Mouse (Mus musculus) heart, adult 2 months (tissue): ENCODE results near the gene Tmem151b. TPM values are rescaled to one million over a fixed set of nuclear protein-coding genes. Genes with fewer than 3 reads are reported as not detected.

Experiments
- DNase-seq, 2 experiments: peaks; one replicate each; pipeline ENCODE4 v3.0.0; 2021
- H3K27ac ChIP-seq: fragments of 200-600 bp; 2 replicates; pipeline ENCODE4 v1.8.1; 2022
- H3K27me3 ChIP-seq: fragments of 200-500 bp; 2 replicates; pipeline ENCODE4 v1.6.1; 2012; ENCODE audit warnings: mild to moderate bottlenecking, low read length, inconsistent platforms, mixed read lengths; ENCODE audit not compliant: control insufficient read depth, insufficient read depth
- H3K36me3 ChIP-seq: fragments of 200-500 bp; 2 replicates; pipeline ENCODE4 v1.6.1; 2012; ENCODE audit warnings: low read length, inconsistent platforms; ENCODE audit not compliant: control insufficient read depth, insufficient read depth
- H3K4me1 ChIP-seq: fragments of 200-500 bp; 2 replicates; pipeline ENCODE4 v1.6.1; 2011; ENCODE audit warnings: low read length; ENCODE audit not compliant: control insufficient read depth, insufficient read depth
- H3K4me3 ChIP-seq: fragments of 200-600 bp; 2 replicates; pipeline ENCODE4 v1.8.1; 2022
- H3K79me2 ChIP-seq: fragments of 200-500 bp; replicated peaks from 2 replicates; pipeline ENCODE4 v1.6.1; 2012; ENCODE audit warnings: mild to moderate bottlenecking, inconsistent platforms, low read length, moderate library complexity, mixed read lengths; ENCODE audit not compliant: control insufficient read depth, insufficient read depth
- H3K9ac ChIP-seq: fragments of 200-500 bp; 2 replicates; pipeline ENCODE4 v1.6.1; 2012; ENCODE audit warnings: low read depth, mild to moderate bottlenecking, control low read depth, inconsistent platforms, low read length, mixed read lengths
- CTCF ChIP-seq: fragments of 200-600 bp; IDR thresholded peaks from 2 replicates; pipeline ENCODE4 v1.8.1; 2022; ENCODE audit warnings: antibody characterized with exemption, mild to moderate bottlenecking, moderate library complexity
- EP300 ChIP-seq: fragments of 200-500 bp; IDR thresholded peaks from 2 replicates; pipeline ENCODE4 v1.6.1; 2011; ENCODE audit warnings: low read depth, low read length, control low read depth; ENCODE audit not compliant: insufficient read depth
- POLR2A ChIP-seq: fragments of 200-500 bp; IDR thresholded peaks from 2 replicates; pipeline ENCODE4 v1.6.1; 2011; ENCODE audit warnings: mild to moderate bottlenecking, low read depth, low read length, control low read depth; ENCODE audit not compliant: insufficient read depth
- WGBS: fragments of 180-500 bp; shearing (Covaris S2); methylation state at CpG from one replicate; pipeline ENCODE4 v1.1.7; 2018; 5-methylcytosine and 5-hydroxymethylcytosine counted together
- intact Hi-C: fragments of 180-260 bp; cut with DNase I; formaldehyde crosslinking; loops from one replicate; pipeline ENCODE4 v1.15.1; 2025
- polyA plus RNA-seq: library from polyadenylated mRNA; depleted of rRNA; stranded (reverse); fragments of >200 nt; gene quantifications from 2 replicates; pipeline ENCODE4 v1.2.3, GENCODE M21; 2012
- total RNA-seq, 2 experiments: library from RNA; stranded (reverse); gene quantifications; 2 replicates each; pipeline ENCODE4 v1.2.3; 2021

Tmem151b gene
- total and polyA plus RNA-seq, 3 experiments, result 0.04 to 0.07 TPM; not detected in 1

GRCm38 (mm10) chr17:45544873-45545277, 4.6 kb downstream of the Tmem151b start:
- intact Hi-C loops, result no loop called here
- H3K4me3 ChIP-seq, result peak overlapping the region; percentile 31
- H3K27ac ChIP-seq, result no peak overlapping the region
- no peak for DNase-seq
- H3K4me1 ChIP-seq, result no peaks in the 10 kb centered on the region
- H3K9ac ChIP-seq, result no peak overlapping the region
- H3K79me2 ChIP-seq, result no peaks in the 10 kb centered on the region
- peaks cover 28% of the 10 kb centered on the region for H3K27me3 ChIP-seq
- 7% methylated on average over 46 of the region's 46 CpGs for WGBS
- no peaks in the 10 kb centered on the region for H3K36me3 ChIP-seq
- TF ChIP-seq EP300 (no peak), POLR2A (no peak)

- H3K4me3 ChIP-seq, result no peak overlapping the region
- no peak for DNase-seq
- intact Hi-C loops, result no loop called here
- no peaks in the 10 kb centered on the region for H3K4me1 ChIP-seq
- TF ChIP-seq CTCF, result no peak
- no peak for TF ChIP-seq EP300
- no peaks in the 10 kb centered on the region for H3K36me3 ChIP-seq
- WGBS, result 7% methylated on average over 24 of the region's 24 CpGs
- peaks cover 28% of the 10 kb centered on the region for H3K27me3 ChIP-seq
- H3K9ac ChIP-seq, result no peak overlapping the region
- H3K79me2 ChIP-seq, result no peaks in the 10 kb centered on the region
- no peak overlapping the region for H3K27ac ChIP-seq
Observed at GRCm38 (mm10) chr17:45544001-45544872, 5.2 kb downstream of the Tmem151b start.

GRCm38 (mm10) chr17:45543115-45543514, 6.4 kb downstream of the Tmem151b start:
- WGBS, result 29% methylated on average over 1 of the region's 1 CpGs
- Histone ChIP-seq H3K36me3 (no peaks in the 10 kb centered on the region), H3K79me2 (no peaks in the 10 kb centered on the region), H3K27ac (no peak overlapping the region), H3K4me1 (no peaks in the 10 kb centered on the region), H3K9ac (no peak overlapping the region), H3K4me3 (no peak overlapping the region), H3K27me3 (peaks cover 21% of the 10 kb centered on the region)
- intact Hi-C loops, result no loop called here
- DNase-seq, result no peak
- TF ChIP-seq EP300 (no peak), POLR2A (no peak), CTCF (no peak)

- Histone ChIP-seq H3K4me1 (no peaks in the 10 kb centered on the region), H3K9ac (no peak overlapping the region), H3K27me3 (peaks cover 21% of the 10 kb centered on the region), H3K36me3 (no peaks in the 10 kb centered on the region), H3K27ac (no peak overlapping the region), H3K79me2 (no peaks in the 10 kb centered on the region), H3K4me3 (no peak overlapping the region)
- 70% methylated on average over 2 of the region's 2 CpGs for WGBS
- no peak for TF ChIP-seq EP300
- TF ChIP-seq CTCF, result no peak
- TF ChIP-seq POLR2A, result no peak
- intact Hi-C loops, result no loop called here
- DNase-seq, result no peak
Observed at GRCm38 (mm10) chr17:45542705-45543104, 6.8 kb downstream of the Tmem151b start.

GRCm38 (mm10) chr17:45542129-45542528, 7.3 kb downstream of the Tmem151b start:
- H3K79me2 ChIP-seq, result no peaks in the 10 kb centered on the region
- WGBS, result 21% methylated on average over 6 of the region's 6 CpGs
- TF ChIP-seq EP300 (no peak), POLR2A (no peak), CTCF (no peak)
- H3K27me3 ChIP-seq, result peaks cover 20% of the 10 kb centered on the region
- H3K27ac ChIP-seq, result no peak overlapping the region
- DNase-seq, result no peak
- H3K4me3 ChIP-seq, result no peak overlapping the region
- no peak overlapping the region for H3K9ac ChIP-seq
- no peaks in the 10 kb centered on the region for H3K36me3 ChIP-seq
- intact Hi-C loops, result no loop called here
- H3K4me1 ChIP-seq, result no peaks in the 10 kb centered on the region

- intact Hi-C loops, result no loop called here
- Histone ChIP-seq H3K4me3 (no peak overlapping the region), H3K27me3 (peaks cover 6% of the 10 kb centered on the region), H3K9ac (no peak overlapping the region), H3K4me1 (no peaks in the 10 kb centered on the region), H3K79me2 (no peaks in the 10 kb centered on the region), H3K27ac (no peak overlapping the region), H3K36me3 (no peaks in the 10 kb centered on the region)
- no peak for TF ChIP-seq CTCF
- no peak for TF ChIP-seq POLR2A
- no peak for TF ChIP-seq EP300
- no peak for DNase-seq
- 69% methylated on average over 21 of the region's 21 CpGs for WGBS
Observed at GRCm38 (mm10) chr17:45539664-45540063, 9.8 kb downstream of the Tmem151b start.
